Mouse (Mus musculus): ENCODE results near the gene Nxf1. TPM values are rescaled to one million over a fixed set of nuclear protein-coding genes. Genes with fewer than 3 reads are reported as not detected.

Gene Nxf1
- polyA plus RNA-seq (2016; fragmentation: Nextera tagmentation; extraction: Ambion mirVana), result 190 and 196 TPM in 2 replicates

GRCm38 (mm10) chr19:8756635-8757387 is at the start of gene Nxf1:
Nxf1 (plus strand) TSS chr19:8757073.
- 1% methylated on average over 75 of the region's 75 CpGs for WGBS
- peak; percentile 94 for ATAC-seq (ENCODE audit: low FRiP score)
- Histone ChIP-seq H3K4me1 (peaks cover 28% of the 10 kb centered on the region), H3K4me3 (peak within 1 kb of the TSS; percentile 99), H3K9me3 (replicated peaks) (no peaks in the 10 kb centered on the region), H3K27me3 (no peaks in the 10 kb centered on the region), H3K36me3 (peaks cover 26% of the 10 kb centered on the region), H3K4me2 (replicated peaks) (peak within 1 kb of the TSS; percentile 72), H3K9ac (peak within 1 kb of the TSS; percentile 98), H3K27ac (peak within 1 kb of the TSS; percentile 91)

- no peaks in the 10 kb centered on the region for H3K9me3 ChIP-seq (replicated peaks)
- H3K4me2 ChIP-seq (replicated peaks), result no peak overlapping the region
- H3K27ac ChIP-seq, result no peak overlapping the region
- ATAC-seq (ENCODE audit: low FRiP score), result no peak
- no peak overlapping the region for H3K9ac ChIP-seq
- H3K36me3 ChIP-seq, result peaks cover 47% of the 10 kb centered on the region
- H3K4me1 ChIP-seq, result peaks cover 26% of the 10 kb centered on the region
- 95% methylated on average over 8 of the region's 8 CpGs for WGBS
- H3K27me3 ChIP-seq, result no peaks in the 10 kb centered on the region
- no peak overlapping the region for H3K4me3 ChIP-seq
Observed at GRCm38 (mm10) chr19:8708954-8709353, 47.9 kb upstream of the Nxf1 start.

DNA sequence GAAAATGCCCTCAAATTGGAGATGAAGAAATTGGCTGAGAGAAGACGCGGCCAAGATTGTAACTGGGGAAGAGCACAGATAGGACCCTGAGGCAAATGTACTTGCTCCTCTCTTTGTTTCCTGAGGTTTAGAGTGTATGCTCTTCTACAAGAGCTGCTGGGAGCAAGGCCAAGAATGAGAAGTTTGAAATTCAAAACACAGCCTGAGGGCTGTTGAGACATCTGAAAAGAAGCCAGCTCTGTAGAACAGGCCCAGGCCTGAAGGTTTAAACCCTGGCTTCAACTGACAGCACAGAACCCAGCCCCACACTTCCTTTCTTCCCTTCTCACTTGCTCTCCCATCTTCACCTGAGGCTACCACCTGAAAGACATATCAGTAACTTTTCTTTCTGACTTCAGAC is 46.8 kb upstream of the Nxf1 start:
- 97% methylated on average over 2 of the region's 2 CpGs for WGBS
- Histone ChIP-seq H3K27me3 (no peaks in the 10 kb centered on the region), H3K4me1 (peaks cover 30% of the 10 kb centered on the region), H3K27ac (no peak overlapping the region), H3K4me2 (replicated peaks) (no peak overlapping the region), H3K4me3 (no peak overlapping the region), H3K36me3 (peaks cover 47% of the 10 kb centered on the region), H3K9me3 (replicated peaks) (no peaks in the 10 kb centered on the region), H3K9ac (no peak overlapping the region)
- ATAC-seq (ENCODE audit: low FRiP score), result no peak

DNA sequence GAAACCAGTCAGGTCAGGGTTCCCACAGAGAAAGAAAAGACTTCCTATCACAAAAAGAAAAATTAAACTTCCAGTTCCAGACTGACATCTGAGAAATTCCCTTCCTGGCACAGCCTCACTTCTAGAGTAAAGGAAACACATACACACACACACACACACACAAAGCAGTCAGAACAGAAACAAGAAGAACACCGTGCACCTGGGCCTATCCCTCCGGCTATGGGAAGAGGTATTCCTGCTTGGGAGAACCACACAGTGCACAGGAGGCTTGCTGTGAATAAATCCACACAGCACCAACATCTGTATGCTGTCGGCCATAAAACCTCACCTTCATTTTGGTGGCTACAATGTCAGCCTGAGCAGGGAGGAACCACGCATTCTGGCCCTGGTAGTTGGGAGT is 45.4 kb upstream of the Nxf1 start:
- Histone ChIP-seq H3K4me2 (replicated peaks) (peak overlapping the region; percentile 54), H3K9ac (peak overlapping the region; percentile 86; the same call in 1 of the 2 replicates), H3K4me1 (peaks cover 30% of the 10 kb centered on the region), H3K27me3 (no peaks in the 10 kb centered on the region), H3K4me3 (peak overlapping the region; percentile 79), H3K36me3 (peaks cover 45% of the 10 kb centered on the region), H3K27ac (no peak overlapping the region), H3K9me3 (replicated peaks) (no peaks in the 10 kb centered on the region)
- no peak for ATAC-seq (ENCODE audit: low FRiP score)
- 83% methylated on average over 4 of the region's 4 CpGs for WGBS

GRCm38 (mm10) chr19:8711949-8712869 is 44.7 kb upstream of the Nxf1 start:
- H3K27me3 ChIP-seq, result no peaks in the 10 kb centered on the region
- peak overlapping the region; percentile 86 for H3K9ac ChIP-seq
- 64% methylated on average over 10 of the region's 10 CpGs for WGBS
- ATAC-seq (ENCODE audit: low FRiP score), result no peak
- no peaks in the 10 kb centered on the region for H3K9me3 ChIP-seq (replicated peaks)
- peak overlapping the region; percentile 54 for H3K4me2 ChIP-seq (replicated peaks)
- H3K4me3 ChIP-seq, result peak overlapping the region; percentile 79
- peaks cover 30% of the 10 kb centered on the region for H3K4me1 ChIP-seq
- H3K27ac ChIP-seq, result peak overlapping the region; percentile 90
- H3K36me3 ChIP-seq, result peaks cover 39% of the 10 kb centered on the region

DNA sequence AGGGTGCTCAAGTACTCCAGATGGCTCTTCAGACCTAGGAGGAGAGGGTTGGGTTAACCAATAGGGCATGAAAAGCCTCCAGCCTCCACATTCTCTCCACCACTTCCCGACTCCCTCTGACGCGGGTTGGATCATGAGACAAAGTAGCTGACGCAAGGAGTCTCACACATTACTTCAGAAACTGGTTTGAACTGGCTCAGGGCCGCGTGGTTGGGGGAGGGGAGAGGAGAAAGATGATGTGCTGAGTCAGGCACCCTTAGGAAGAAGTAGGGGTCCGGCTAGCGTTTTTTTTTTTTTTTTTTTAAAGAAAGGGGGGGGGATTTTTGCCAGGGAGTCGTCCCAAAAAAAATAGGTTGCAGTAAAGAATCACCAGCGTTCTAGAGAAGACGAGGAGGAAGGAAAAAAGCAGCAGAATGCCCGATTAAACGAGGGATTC is 44.0 kb upstream of the Nxf1 start:
- no peaks in the 10 kb centered on the region for H3K9me3 ChIP-seq (replicated peaks)
- H3K4me2 ChIP-seq (replicated peaks), result peak overlapping the region; percentile 54
- ATAC-seq (ENCODE audit: low FRiP score), result peak; percentile 76
- peak overlapping the region; percentile 79 for H3K4me3 ChIP-seq
- no peaks in the 10 kb centered on the region for H3K27me3 ChIP-seq
- WGBS, result under 1% methylated on average over 13 of the region's 13 CpGs
- H3K9ac ChIP-seq, result peak overlapping the region; percentile 86
- peaks cover 30% of the 10 kb centered on the region for H3K4me1 ChIP-seq
- H3K27ac ChIP-seq, result peak overlapping the region; percentile 90
- peaks cover 33% of the 10 kb centered on the region for H3K36me3 ChIP-seq

GRCm38 (mm10) chr19:8713306-8713996 is 43.4 kb upstream of the Nxf1 start:
- under 1% methylated on average over 49 of the region's 51 CpGs for WGBS
- peaks cover 30% of the 10 kb centered on the region for H3K4me1 ChIP-seq
- peak overlapping the region; percentile 90 for H3K27ac ChIP-seq
- H3K27me3 ChIP-seq, result no peaks in the 10 kb centered on the region
- peak; percentile 96 for ATAC-seq (ENCODE audit: low FRiP score)
- H3K9ac ChIP-seq, result peak overlapping the region; percentile 86
- H3K9me3 ChIP-seq (replicated peaks), result no peaks in the 10 kb centered on the region
- H3K4me2 ChIP-seq (replicated peaks), result peak overlapping the region; percentile 54
- H3K4me3 ChIP-seq, result peak overlapping the region; percentile 79
- H3K36me3 ChIP-seq, result peaks cover 27% of the 10 kb centered on the region

GRCm38 (mm10) chr19:8713997-8714652 is 42.7 kb upstream of the Nxf1 start:
- Histone ChIP-seq H3K27me3 (no peaks in the 10 kb centered on the region), H3K9ac (peak overlapping the region; percentile 86), H3K9me3 (replicated peaks) (no peaks in the 10 kb centered on the region), H3K27ac (peak overlapping the region; percentile 90), H3K4me3 (peak overlapping the region; percentile 79), H3K4me2 (replicated peaks) (peak overlapping the region; percentile 54), H3K36me3 (peaks cover 21% of the 10 kb centered on the region), H3K4me1 (peaks cover 30% of the 10 kb centered on the region)
- WGBS, result 9% methylated on average over 13 of the region's 13 CpGs
- peak; percentile 23 for ATAC-seq (ENCODE audit: low FRiP score)

- no peak for ATAC-seq (ENCODE audit: low FRiP score)
- Histone ChIP-seq H3K27me3 (no peaks in the 10 kb centered on the region), H3K4me1 (peaks cover 30% of the 10 kb centered on the region), H3K4me2 (replicated peaks) (no peak overlapping the region), H3K4me3 (no peak overlapping the region), H3K9me3 (replicated peaks) (no peaks in the 10 kb centered on the region), H3K36me3 (peaks cover 13% of the 10 kb centered on the region), H3K9ac (no peak overlapping the region), H3K27ac (no peak overlapping the region)
- WGBS, result 76% methylated on average over 10 of the region's 10 CpGs
Observed at GRCm38 (mm10) chr19:8714653-8715481, 42.0 kb upstream of the Nxf1 start.

- H3K27ac ChIP-seq, result no peak overlapping the region
- ATAC-seq (ENCODE audit: low FRiP score), result no peak
- no peak overlapping the region for H3K4me3 ChIP-seq
- H3K9ac ChIP-seq, result no peak overlapping the region
- H3K36me3 ChIP-seq, result 0 out of 2 replicates have a peak, but pooled peaks cover under 1% of the 10 kb centered on the region
- H3K27me3 ChIP-seq, result no peaks in the 10 kb centered on the region
- H3K9me3 ChIP-seq (replicated peaks), result no peaks in the 10 kb centered on the region
- H3K4me1 ChIP-seq, result peaks cover 20% of the 10 kb centered on the region
- 68% methylated on average over 10 of the region's 10 CpGs for WGBS
- no peak overlapping the region for H3K4me2 ChIP-seq (replicated peaks)
Observed at GRCm38 (mm10) chr19:8715868-8716766, 40.8 kb upstream of the Nxf1 start.
